Mouse (Mus musculus) heart, embryonic 15.5 days (tissue): ENCODE measurements around the gene Pcbd2. TPM values are rescaled to one million over a fixed set of nuclear protein-coding genes. Genes with fewer than 3 reads are reported as not detected.
A peak's percentile ranks its signal among the peaks of the same experiment; 100 is the strongest.
"Not testable (repeated sequence)": the region's sequence is repeated elsewhere in the genome, so short reads cannot be mapped to it uniquely, and the experiment has no call there.

ENCODE experiments used
- ATAC-seq: fragments of 200-750 bp; cut with Nextera tagmentation; replicated peaks from 2 replicates; pipeline ENCODE4 v1.8.0; 2017; ENCODE audit warnings: low read depth, moderate TSS enrichment; ENCODE audit not compliant: insufficient number of reproducible peaks, insufficient read depth, low FRiP score
- H3K27ac ChIP-seq: fragments of 300-500 bp; sonication (generic); 2 replicates; pipeline ENCODE4 v1.5.1; 2015; ENCODE audit warnings: mild to moderate bottlenecking, inconsistent platforms
- H3K27me3 ChIP-seq: fragments of 300-500 bp; sonication (generic); 2 replicates; pipeline ENCODE4 v1.6.1; 2015; ENCODE audit warnings: inconsistent platforms
- H3K36me3 ChIP-seq: fragments of 300-500 bp; sonication (generic); 2 replicates; pipeline ENCODE4 v1.6.1; 2015; ENCODE audit warnings: mild to moderate bottlenecking, inconsistent platforms
- H3K4me1 ChIP-seq: fragments of 300-500 bp; sonication (generic); replicated peaks from 2 replicates; pipeline ENCODE4 v1.6.1; 2015; ENCODE audit warnings: inconsistent platforms
- H3K4me2 ChIP-seq: fragments of 300-500 bp; sonication (generic); 2 replicates; pipeline ENCODE4 v1.6.1; 2015; ENCODE audit warnings: inconsistent platforms, mild to moderate bottlenecking, moderate library complexity
- H3K4me3 ChIP-seq: fragments of 300-500 bp; sonication (generic); 2 replicates; pipeline ENCODE4 v1.5.1; 2015; ENCODE audit warnings: mild to moderate bottlenecking, inconsistent platforms
- H3K9ac ChIP-seq: fragments of 300-500 bp; sonication (generic); 2 replicates; pipeline ENCODE4 v1.6.1; 2015; ENCODE audit warnings: mild to moderate bottlenecking, inconsistent platforms
- H3K9me3 ChIP-seq: fragments of 300-500 bp; sonication (generic); replicated peaks from 2 replicates; pipeline ENCODE4 v1.6.1; 2016; ENCODE audit warnings: inconsistent platforms
- WGBS: fragments of 180-500 bp; shearing (Covaris S2); methylation state at CpG from one replicate; pipeline ENCODE4 v1.1.7; 2015; ENCODE audit warnings: mixed read lengths; 5-methylcytosine and 5-hydroxymethylcytosine counted together
- polyA plus RNA-seq: library from polyadenylated mRNA; unstranded; fragments of >200 nt; fragmentation: Nextera tagmentation; extraction: Ambion mirVana; gene quantifications from 2 replicates; pipeline ENCODE4 v1.2.1, GENCODE M21; 2015

Gene Pcbd2
- 49.9 and 55.7 TPM in 2 replicates for polyA plus RNA-seq

- Histone ChIP-seq H3K27me3 (no peaks in the 10 kb centered on the region), H3K4me1 (no peaks in the 10 kb centered on the region), H3K9ac (peak within 1 kb of the TSS; percentile 82), H3K36me3 (peaks cover 13% of the 10 kb centered on the region), H3K27ac (peak within 1 kb of the TSS; percentile 95), H3K4me2 (peak within 1 kb of the TSS; percentile 85), H3K4me3 (peak within 1 kb of the TSS; percentile 63), H3K9me3 (no peaks in the 10 kb centered on the region)
- under 1% methylated on average over 71 of the region's 73 CpGs for WGBS
- peak; percentile 90 for ATAC-seq
These were observed at the start of gene Pcbd2 for GRCm38 (mm10) chr13:55727120-55727838. Pcbd2 (plus strand) TSS chr13:55727368.

GRCm38 (mm10) chr13:55682201-55682600, 45.0 kb upstream of the Pcbd2 start:
- H3K4me3 ChIP-seq = no peak overlapping the region
- no peaks in the 10 kb centered on the region for H3K27me3 ChIP-seq
- H3K4me2 ChIP-seq = no peak overlapping the region
- no peaks in the 10 kb centered on the region for H3K9me3 ChIP-seq
- WGBS = 85% methylated on average over 9 of the region's 9 CpGs
- H3K9ac ChIP-seq = no peak overlapping the region
- H3K36me3 ChIP-seq = peaks cover 35% of the 10 kb centered on the region
- no peaks in the 10 kb centered on the region for H3K4me1 ChIP-seq
- no peak for ATAC-seq
- no peak overlapping the region for H3K27ac ChIP-seq

GRCm38 (mm10) chr13:55683581-55683980, 43.6 kb upstream of the Pcbd2 start:
- H3K4me1 ChIP-seq = peaks cover 9% of the 10 kb centered on the region
- ATAC-seq = no peak
- H3K9ac ChIP-seq = no peak overlapping the region
- no peaks in the 10 kb centered on the region for H3K27me3 ChIP-seq
- no peak overlapping the region for H3K4me2 ChIP-seq
- H3K4me3 ChIP-seq = no peak overlapping the region
- H3K27ac ChIP-seq = no peak overlapping the region
- peaks cover 21% of the 10 kb centered on the region for H3K36me3 ChIP-seq
- 84% methylated on average over 3 of the region's 3 CpGs for WGBS
- no peaks in the 10 kb centered on the region for H3K9me3 ChIP-seq

- Histone ChIP-seq H3K36me3 (no peaks in the 10 kb centered on the region), H3K4me3 (no peak overlapping the region), H3K4me2 (no peak overlapping the region; the same call in 1 of the 2 replicates), H3K27me3 (no peaks in the 10 kb centered on the region), H3K9me3 (no peaks in the 10 kb centered on the region), H3K27ac (no peak overlapping the region), H3K9ac (no peak overlapping the region), H3K4me1 (peaks cover 9% of the 10 kb centered on the region)
- WGBS = 62% methylated on average over 9 of the region's 9 CpGs
- no peak for ATAC-seq
These were observed 41.0 kb upstream of the Pcbd2 start for GRCm38 (mm10) chr13:55686107-55686633.

- Histone ChIP-seq H3K27ac (no peak overlapping the region), H3K4me3 (no peak overlapping the region), H3K9me3 (no peaks in the 10 kb centered on the region), H3K4me1 (peaks cover 17% of the 10 kb centered on the region), H3K4me2 (no peak overlapping the region), H3K36me3 (no peaks in the 10 kb centered on the region), H3K27me3 (no peaks in the 10 kb centered on the region), H3K9ac (no peak overlapping the region)
- no peak for ATAC-seq
- 46% methylated on average over 4 of the region's 4 CpGs for WGBS
These were observed 39.1 kb upstream of the Pcbd2 start for GRCm38 (mm10) chr13:55687927-55688602.

GRCm38 (mm10) chr13:55692535-55693242, 34.5 kb upstream of the Pcbd2 start, which contains the start of gene B230219D22Rik:
B230219D22Rik (plus strand) TSS chr13:55693124.
- H3K4me2 ChIP-seq = peak within 1 kb of the TSS; percentile 77
- H3K9me3 ChIP-seq = no peaks in the 10 kb centered on the region
- ATAC-seq = peak; percentile 97
- no peaks in the 10 kb centered on the region for H3K36me3 ChIP-seq
- peak within 1 kb of the TSS; percentile 100 for H3K9ac ChIP-seq
- 2% methylated on average over 49 of the region's 51 CpGs for WGBS
- no peaks in the 10 kb centered on the region for H3K27me3 ChIP-seq
- H3K27ac ChIP-seq = peak within 1 kb of the TSS; percentile 99
- peak within 1 kb of the TSS; percentile 100 for H3K4me3 ChIP-seq
- peaks cover 35% of the 10 kb centered on the region for H3K4me1 ChIP-seq

- H3K27me3 ChIP-seq = no peaks in the 10 kb centered on the region
- no peaks in the 10 kb centered on the region for H3K9me3 ChIP-seq
- H3K9ac ChIP-seq = peak overlapping the region; percentile 100
- peak overlapping the region; percentile 100 for H3K4me3 ChIP-seq
- WGBS = under 1% methylated on average over 39 of the region's 70 CpGs
- peak overlapping the region; percentile 77 for H3K4me2 ChIP-seq
- peaks cover 30% of the 10 kb centered on the region for H3K4me1 ChIP-seq
- peak; percentile 61 for ATAC-seq
- H3K36me3 ChIP-seq = no peaks in the 10 kb centered on the region
- H3K27ac ChIP-seq = peak overlapping the region; percentile 99
These were observed 33.9 kb upstream of the Pcbd2 start for GRCm38 (mm10) chr13:55693243-55693721.

GRCm38 (mm10) chr13:55694110-55694509, 33.1 kb upstream of the Pcbd2 start:
- ATAC-seq = no peak
- Histone ChIP-seq H3K27ac (peak overlapping the region; percentile 99; the same call in 1 of the 2 replicates), H3K4me3 (peak overlapping the region; percentile 100), H3K9ac (peak overlapping the region; percentile 100), H3K36me3 (peaks cover 3% of the 10 kb centered on the region), H3K4me1 (peaks cover 30% of the 10 kb centered on the region), H3K27me3 (no peaks in the 10 kb centered on the region), H3K9me3 (no peaks in the 10 kb centered on the region), H3K4me2 (peak overlapping the region; percentile 77)
- WGBS = 10% methylated on average over 8 of the region's 8 CpGs

GRCm38 (mm10) chr13:55695989-55696388, 31.2 kb upstream of the Pcbd2 start:
- not testable (repeated sequence) for H3K4me2 ChIP-seq, H3K4me3 ChIP-seq, H3K27ac ChIP-seq, H3K9ac ChIP-seq, ATAC-seq, H3K27me3 ChIP-seq, H3K9me3 ChIP-seq
- H3K36me3 ChIP-seq = peaks cover 20% of the 10 kb centered on the region
- whole genome bisulfite sequencing = 100% methylated on average over 1 of the region's 3 CpGs
- H3K4me1 ChIP-seq = peaks cover 30% of the 10 kb centered on the region

GRCm38 (mm10) chr13:55704301-55704700, 22.9 kb upstream of the Pcbd2 start:
- Histone ChIP-seq H3K4me2 (no peak overlapping the region), H3K27me3 (no peaks in the 10 kb centered on the region), H3K4me3 (no peak overlapping the region), H3K4me1 (0 out of 2 replicates have a peak, but pooled peaks cover 2% of the 10 kb centered on the region), H3K9ac (no peak overlapping the region), H3K27ac (no peak overlapping the region), H3K36me3 (peaks cover 44% of the 10 kb centered on the region), H3K9me3 (no peaks in the 10 kb centered on the region)
- 83% methylated on average over 4 of the region's 4 CpGs for WGBS
- ATAC-seq = no peak

GRCm38 (mm10) chr13:55712846-55713245, 14.3 kb upstream of the Pcbd2 start:
- no peak for ATAC-seq
- Histone ChIP-seq H3K36me3 (no peaks in the 10 kb centered on the region; the same call in 1 of the 2 replicates), H3K9ac (no peak overlapping the region), H3K27ac (no peak overlapping the region), H3K4me2 (no peak overlapping the region), H3K9me3 (no peaks in the 10 kb centered on the region), H3K27me3 (no peaks in the 10 kb centered on the region), H3K4me1 (peaks cover 9% of the 10 kb centered on the region), H3K4me3 (no peak overlapping the region)
- WGBS = 90% methylated on average over 3 of the region's 3 CpGs
